Mouse (Mus musculus) liver, embryonic 14.5 days (tissue): ENCODE data around the gene Crybb3.

ENCODE experiments used
- CTCF ChIP-seq: IDR thresholded peaks from 2 replicates; pipeline ENCODE4 v1.5.1; 2016; ENCODE audit warnings: antibody characterized with exemption, low read depth, control low read depth
- EP300 ChIP-seq: IDR thresholded peaks from 2 replicates; pipeline ENCODE4 v1.6.1; 2016; ENCODE audit warnings: antibody characterized with exemption, low read depth

DNA sequence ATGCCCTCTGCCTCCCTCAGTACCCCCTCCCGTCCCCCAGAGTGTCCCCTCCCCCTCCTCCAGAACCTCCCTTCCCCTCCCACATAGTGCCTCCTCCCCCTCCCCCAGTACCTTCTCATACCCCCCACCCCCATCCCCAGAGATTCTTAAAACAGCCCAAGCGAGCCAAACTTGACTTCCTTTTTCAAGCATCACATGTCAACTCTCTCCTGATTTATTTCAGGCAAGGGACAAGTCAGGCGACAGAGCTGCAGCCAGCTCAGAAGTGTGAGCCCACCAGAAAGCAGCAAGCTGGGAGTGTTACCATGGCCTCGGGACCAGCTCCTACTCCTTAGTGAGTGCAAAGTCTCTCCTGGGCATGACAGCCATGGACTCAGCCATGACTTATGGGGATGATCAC, 30.0 kb upstream of the Crybb3 start:
- TF ChIP-seq EP300 (no peak), CTCF (no peak)
